Mouse (Mus musculus) heart, postnatal 0 days (tissue): ENCODE measurements around the gene Rplp2. TPM values are rescaled to one million over a fixed set of nuclear protein-coding genes. Genes with fewer than 3 reads are reported as not detected.
A peak's percentile ranks its signal among the peaks of the same experiment; 100 is the strongest.

Source experiments
- ATAC-seq: fragments of 200-750 bp; cut with Nextera tagmentation; 2 replicates; pipeline ENCODE4 v1.8.0; 2017; ENCODE audit warnings: low read depth, moderate number of reproducible peaks, moderate library complexity; ENCODE audit not compliant: insufficient read depth
- DNase-seq: peaks from one replicate; pipeline ENCODE4 v3.0.0-alpha.2; 2016; ENCODE audit warnings: low spot score
- H3K27ac ChIP-seq: fragments of 300-500 bp; sonication (generic); 2 replicates; pipeline ENCODE4 v1.5.1; 2014; ENCODE audit warnings: low read depth, mild to moderate bottlenecking
- H3K27me3 ChIP-seq: fragments of 300-500 bp; sonication (generic); 2 replicates; pipeline ENCODE4 v1.6.1; 2014; ENCODE audit warnings: low read length, mixed read lengths; ENCODE audit not compliant: control insufficient read depth, insufficient read depth
- H3K36me3 ChIP-seq: fragments of 300-500 bp; sonication (generic); replicated peaks from 2 replicates; pipeline ENCODE4 v1.6.1; 2014; ENCODE audit warnings: low read length, mixed read lengths; ENCODE audit not compliant: control insufficient read depth, insufficient read depth
- H3K4me1 ChIP-seq: fragments of 300-500 bp; sonication (generic); 2 replicates; pipeline ENCODE4 v1.6.1; 2014; ENCODE audit warnings: antibody characterized with exemption; ENCODE audit not compliant: control insufficient read depth, insufficient read depth
- H3K4me2 ChIP-seq: fragments of 300-500 bp; sonication (generic); 2 replicates; pipeline ENCODE4 v1.6.1; 2014; ENCODE audit warnings: low read depth, mild to moderate bottlenecking, low read length, moderate library complexity
- H3K4me3 ChIP-seq: fragments of 300-500 bp; sonication (generic); 2 replicates; pipeline ENCODE4 v1.5.1; 2014; ENCODE audit warnings: low read depth, low read length
- H3K9ac ChIP-seq: fragments of 300-500 bp; sonication (generic); replicated peaks from 2 replicates; pipeline ENCODE4 v1.6.1; 2014; ENCODE audit warnings: low read depth, low read length, mixed read lengths
- H3K9me3 ChIP-seq: fragments of 300-500 bp; sonication (generic); replicated peaks from 2 replicates; pipeline ENCODE4 v1.6.1; 2016; ENCODE audit warnings: low read length; ENCODE audit not compliant: control insufficient read depth
- CTCF ChIP-seq: IDR thresholded peaks from 2 replicates; pipeline ENCODE4 v1.5.1; 2016; ENCODE audit warnings: antibody characterized with exemption, control low read depth, low read depth
- EP300 ChIP-seq: IDR thresholded peaks from 2 replicates; pipeline ENCODE4 v1.6.1; 2016; ENCODE audit warnings: antibody characterized with exemption, low read depth
- WGBS: fragments of 180-500 bp; shearing (Covaris S2); extraction: QIAGEN DNeasy Blood & Tissue Kit; methylation state at CpG from one replicate; pipeline ENCODE4 v1.1.7; 2014; 5-methylcytosine and 5-hydroxymethylcytosine counted together
- polyA plus RNA-seq: library from polyadenylated mRNA; unstranded; fragments of >200 nt; fragmentation: Nextera tagmentation; extraction: Ambion mirVana; gene quantifications from 2 replicates; pipeline ENCODE4 v1.2.1, GENCODE M21; 2015
- total RNA-seq: library from RNA; depleted of rRNA; stranded (reverse); fragments of >200 nt; gene quantifications from 2 replicates; pipeline ENCODE4 v1.2.3, GENCODE M21; 2014; ENCODE audit warnings: low replicate concordance; rRNA removed

Gene Rplp2
- total and polyA plus RNA-seq, 2 experiments from 2014 or later, result 309 to 880 TPM

- Histone ChIP-seq H3K36me3 (peaks cover 22% of the 10 kb centered on the region), H3K9ac (no peak overlapping the region), H3K27ac (no peak overlapping the region), H3K9me3 (no peaks in the 10 kb centered on the region), H3K4me3 (no peak overlapping the region), H3K4me2 (no peak overlapping the region), H3K27me3 (no peaks in the 10 kb centered on the region), H3K4me1 (peaks cover 14% of the 10 kb centered on the region)
- DNase-seq, result no peak
- WGBS, result 84% methylated on average over 2 of the region's 2 CpGs
- TF ChIP-seq CTCF, result no peak
- TF ChIP-seq EP300, result no peak
- ATAC-seq, result no peak
Measured at GRCm38 (mm10) chr7:141495379-141495778, 48.2 kb downstream of the Rplp2 start.

GRCm38 (mm10) chr7:141495940-141496339 lies 48.8 kb downstream of the Rplp2 start:
- WGBS, result 67% methylated on average over 4 of the region's 4 CpGs
- H3K36me3 ChIP-seq, result peaks cover 20% of the 10 kb centered on the region
- no peak overlapping the region for H3K9ac ChIP-seq
- H3K9me3 ChIP-seq, result no peaks in the 10 kb centered on the region
- no peak for ATAC-seq
- peaks cover 14% of the 10 kb centered on the region for H3K4me1 ChIP-seq
- no peak overlapping the region for H3K27ac ChIP-seq
- TF ChIP-seq CTCF (no peak), EP300 (no peak)
- no peaks in the 10 kb centered on the region for H3K27me3 ChIP-seq
- H3K4me3 ChIP-seq, result no peak overlapping the region
- H3K4me2 ChIP-seq, result no peak overlapping the region
- DNase-seq, result no peak

- 46% methylated on average over 3 of the region's 3 CpGs for WGBS
- Histone ChIP-seq H3K4me1 (peaks cover 14% of the 10 kb centered on the region), H3K27me3 (no peaks in the 10 kb centered on the region), H3K9ac (no peak overlapping the region), H3K9me3 (no peaks in the 10 kb centered on the region), H3K4me3 (no peak overlapping the region), H3K36me3 (peaks cover 7% of the 10 kb centered on the region), H3K4me2 (no peak overlapping the region), H3K27ac (peak overlapping the region; percentile 73)
- no peak for TF ChIP-seq CTCF
- TF ChIP-seq EP300, result no peak
- ATAC-seq, result peak; percentile 54; the same call in 1 of the 2 replicates
- peak; percentile 55 for DNase-seq
Measured at GRCm38 (mm10) chr7:141497600-141497999, 50.4 kb downstream of the Rplp2 start.

Other genes starting within 250 kb of the Rplp2 start
- 0.12 TPM in 1 of 2 replicates, not detected in the other for gene Lmntd2, start 233.3 kb upstream of the Rplp2 start, total RNA-seq
- gene Lmntd2, start 233.3 kb upstream of the Rplp2 start, polyA plus RNA-seq, result 0.07 and 0.15 TPM in 2 replicates
- 6.7 and 43.2 TPM in 2 replicates for gene Rassf7, start 231.5 kb upstream of the Rplp2 start, total RNA-seq
- 5.8 and 7.1 TPM in 2 replicates for gene Rassf7, start 231.5 kb upstream of the Rplp2 start, polyA plus RNA-seq
- 28.9 and 31.9 TPM in 2 replicates for gene Phrf1, start 218.6 kb upstream of the Rplp2 start, total RNA-seq
- 17.4 and 20.4 TPM in 2 replicates for gene Phrf1, start 218.6 kb upstream of the Rplp2 start, polyA plus RNA-seq
- gene Irf7, start 180.9 kb upstream of the Rplp2 start, total RNA-seq, result 10.0 and 18.8 TPM in 2 replicates
- gene Irf7, start 180.9 kb upstream of the Rplp2 start, polyA plus RNA-seq, result 6.2 and 7.5 TPM in 2 replicates
- gene Cdhr5, start 170.6 kb upstream of the Rplp2 start, total RNA-seq, result not detected in 2 replicates
- gene Cdhr5, start 170.6 kb upstream of the Rplp2 start, polyA plus RNA-seq, result not detected in 2 replicates
- gene Sct, start 168.2 kb upstream of the Rplp2 start, total RNA-seq, result not detected in 2 replicates
- 1.0 and 1.6 TPM in 2 replicates for gene Sct, start 168.2 kb upstream of the Rplp2 start, polyA plus RNA-seq
- gene Drd4, start 155.4 kb upstream of the Rplp2 start, total RNA-seq, result not detected in 2 replicates
- gene Drd4, start 155.4 kb upstream of the Rplp2 start, polyA plus RNA-seq, result 0.07 TPM in 1 of 2 replicates, not detected in the other
- 26.4 and 30.6 TPM in 2 replicates for gene Deaf1, start 119.7 kb upstream of the Rplp2 start, total RNA-seq
- 21.2 and 22.0 TPM in 2 replicates for gene Deaf1, start 119.7 kb upstream of the Rplp2 start, polyA plus RNA-seq
- gene Tmem80, start 119.6 kb upstream of the Rplp2 start, total RNA-seq, result 23.6 and 33.0 TPM in 2 replicates
- 29.8 and 29.9 TPM in 2 replicates for gene Tmem80, start 119.6 kb upstream of the Rplp2 start, polyA plus RNA-seq
- 2.7 and 8.9 TPM in 2 replicates for gene Eps8l2, start 108.5 kb upstream of the Rplp2 start, total RNA-seq
- 0.67 and 0.69 TPM in 2 replicates for gene Eps8l2, start 108.5 kb upstream of the Rplp2 start, polyA plus RNA-seq
- gene Taldo1, start 55.2 kb upstream of the Rplp2 start, total RNA-seq, result 151 and 173 TPM in 2 replicates
- 225 and 238 TPM in 2 replicates for gene Taldo1, start 55.2 kb upstream of the Rplp2 start, polyA plus RNA-seq
- 29.4 and 32.7 TPM in 2 replicates for gene Gatd1, start 33.2 kb upstream of the Rplp2 start, total RNA-seq
- gene Gatd1, start 33.2 kb upstream of the Rplp2 start, polyA plus RNA-seq, result 19.9 and 24.2 TPM in 2 replicates
- 0.27 and 3.2 TPM in 2 replicates for gene Cend1, start 17.9 kb upstream of the Rplp2 start, total RNA-seq
- 1.7 and 1.8 TPM in 2 replicates for gene Cend1, start 17.9 kb upstream of the Rplp2 start, polyA plus RNA-seq
- 9.7 and 17.7 TPM in 2 replicates for gene Slc25a22, start 9.5 kb upstream of the Rplp2 start, total RNA-seq
- gene Slc25a22, start 9.5 kb upstream of the Rplp2 start, polyA plus RNA-seq, result 11.8 and 13.1 TPM in 2 replicates
- 0.15 and 2.0 TPM in 2 replicates for gene Pidd1, start 3.3 kb upstream of the Rplp2 start, total RNA-seq
- gene Pidd1, start 3.3 kb upstream of the Rplp2 start, polyA plus RNA-seq, result 1.7 and 2.3 TPM in 2 replicates
- 47.9 and 63.8 TPM in 2 replicates for gene Pnpla2, start 7.8 kb downstream of the Rplp2 start, total RNA-seq
- 157 and 159 TPM in 2 replicates for gene Pnpla2, start 7.8 kb downstream of the Rplp2 start, polyA plus RNA-seq
- 6.2 and 134 TPM in 2 replicates for gene Cracr2b, start 13.7 kb downstream of the Rplp2 start, total RNA-seq
- gene Cracr2b, start 13.7 kb downstream of the Rplp2 start, polyA plus RNA-seq, result 23.9 and 24.2 TPM in 2 replicates
- 288 and 323 TPM in 2 replicates for gene Cd151, start 20.0 kb downstream of the Rplp2 start, total RNA-seq
- 37.8 and 39.7 TPM in 2 replicates for gene Cd151, start 20.0 kb downstream of the Rplp2 start, polyA plus RNA-seq
- 17.4 and 32.3 TPM in 2 replicates for gene Polr2l, start 27.8 kb downstream of the Rplp2 start, total RNA-seq
- gene Polr2l, start 27.8 kb downstream of the Rplp2 start, polyA plus RNA-seq, result 77.6 and 81.3 TPM in 2 replicates
- gene Tspan4, start 27.9 kb downstream of the Rplp2 start, total RNA-seq, result 84.2 and 87.8 TPM in 2 replicates
- 72.2 and 72.3 TPM in 2 replicates for gene Tspan4, start 27.9 kb downstream of the Rplp2 start, polyA plus RNA-seq
- 12.5 and 23.5 TPM in 2 replicates for gene Chid1, start 92.5 kb downstream of the Rplp2 start, total RNA-seq
- gene Chid1, start 92.5 kb downstream of the Rplp2 start, polyA plus RNA-seq, result 17.7 and 20.3 TPM in 2 replicates
- 60.4 and 63.3 TPM in 2 replicates for gene Ap2a2, start 114.8 kb downstream of the Rplp2 start, total RNA-seq
- 28.7 and 30.6 TPM in 2 replicates for gene Ap2a2, start 114.8 kb downstream of the Rplp2 start, polyA plus RNA-seq
- not detected in 2 replicates for gene Muc6, start 207.9 kb downstream of the Rplp2 start, total RNA-seq
- 0.03 and 0.04 TPM in 2 replicates for gene Muc6, start 207.9 kb downstream of the Rplp2 start, polyA plus RNA-seq
- gene Muc2, start 243.0 kb downstream of the Rplp2 start, total RNA-seq, result 1.7 TPM in 1 of 2 replicates, not detected in the other
- not detected in 2 replicates for gene Muc2, start 243.0 kb downstream of the Rplp2 start, polyA plus RNA-seq